Mouse (Mus musculus): ENCODE data around the gene Ankub1. TPM values are rescaled to one million over a fixed set of nuclear protein-coding genes. Genes with fewer than 3 reads are reported as not detected.

The Ankub1 gene
- polyA plus RNA-seq (2015; fragmentation: Nextera tagmentation; extraction: Ambion mirVana): 0.08 TPM in 1 of 2 replicates, not detected in the other

- Histone ChIP-seq H3K9ac (ENCODE audit: low read length) (no peak within 1 kb of the TSS), H3K9me3 (ENCODE audit: control insufficient read depth, low read length) (no peaks in the 10 kb centered on the region), H3K27ac (replicated peaks) (no peak within 1 kb of the TSS), H3K4me2 (replicated peaks; ENCODE audit: low read depth) (no peak within 1 kb of the TSS), H3K27me3 (ENCODE audit: control insufficient read depth, insufficient read depth, low read length) (no peaks in the 10 kb centered on the region), H3K36me3 (ENCODE audit: control insufficient read depth, insufficient read depth, low read length) (no peaks in the 10 kb centered on the region), H3K4me3 (ENCODE audit: low read depth, low read length) (no peak within 1 kb of the TSS), H3K4me1 (replicated peaks; ENCODE audit: control insufficient read depth, insufficient read depth) (no peaks in the 10 kb centered on the region)
- DNase-seq (ENCODE audit: low spot score) (no peak), ATAC-seq (ENCODE audit: low FRiP score, low TSS enrichment) (no peak)
- TF ChIP-seq EP300 (optimal IDR thresholded peaks at IDR 0.05) (no peak), CTCF (IDR thresholded peaks at IDR 0.05; ENCODE audit: low read depth) (no peak)
- WGBS: 60% methylated on average over 2 of the region's 2 CpGs
These were observed at the start of gene Ankub1 for GRCm38 (mm10) chr3:57692719-57693118. Gene Ankub1 (minus strand): TSS chr3:57692799.

GRCm38 (mm10) chr3:57739830-57740229, 47.2 kb upstream of the Ankub1 start:
- no peak overlapping the region for H3K4me3 ChIP-seq (ENCODE audit: low read depth, low read length)
- TF ChIP-seq CTCF (IDR thresholded peaks at IDR 0.05; ENCODE audit: low read depth) (no peak), EP300 (optimal IDR thresholded peaks at IDR 0.05) (no peak)
- H3K4me2 ChIP-seq (replicated peaks; ENCODE audit: low read depth): no peak overlapping the region
- H3K27ac ChIP-seq (replicated peaks): no peak overlapping the region
- no peak overlapping the region for H3K9ac ChIP-seq (ENCODE audit: low read length)
- H3K36me3 ChIP-seq (ENCODE audit: control insufficient read depth, insufficient read depth, low read length): no peaks in the 10 kb centered on the region
- WGBS: 100% methylated on average over 1 of the region's 1 CpGs
- ATAC-seq (ENCODE audit: low FRiP score, low TSS enrichment) (no peak), DNase-seq (ENCODE audit: low spot score) (no peak)
- 0 out of 2 replicates have a peak, but pooled peaks cover 2% of the 10 kb centered on the region for H3K4me1 ChIP-seq (replicated peaks; ENCODE audit: control insufficient read depth, insufficient read depth)
- H3K27me3 ChIP-seq (ENCODE audit: control insufficient read depth, insufficient read depth, low read length): no peaks in the 10 kb centered on the region
- H3K9me3 ChIP-seq (ENCODE audit: control insufficient read depth, low read length): no peaks in the 10 kb centered on the region

GRCm38 (mm10) chr3:57736419-57737095, 44.0 kb upstream of the Ankub1 start:
- Histone ChIP-seq H3K27me3 (ENCODE audit: control insufficient read depth, insufficient read depth, low read length) (no peaks in the 10 kb centered on the region), H3K27ac (replicated peaks) (peak overlapping the region; percentile 94), H3K9me3 (ENCODE audit: control insufficient read depth, low read length) (no peaks in the 10 kb centered on the region), H3K4me2 (replicated peaks; ENCODE audit: low read depth) (peak overlapping the region; percentile 68), H3K9ac (ENCODE audit: low read length) (peak overlapping the region; percentile 76), H3K4me1 (replicated peaks; ENCODE audit: control insufficient read depth, insufficient read depth) (0 out of 2 replicates have a peak, but pooled peaks cover 2% of the 10 kb centered on the region), H3K4me3 (ENCODE audit: low read depth, low read length) (peak overlapping the region; percentile 86), H3K36me3 (ENCODE audit: control insufficient read depth, insufficient read depth, low read length) (no peaks in the 10 kb centered on the region)
- TF ChIP-seq CTCF (IDR thresholded peaks at IDR 0.05; ENCODE audit: low read depth) (no peak), EP300 (optimal IDR thresholded peaks at IDR 0.05) (no peak)
- ATAC-seq (ENCODE audit: low FRiP score, low TSS enrichment) (no peak), DNase-seq (ENCODE audit: low spot score) (no peak)
- under 1% methylated on average over 13 of the region's 13 CpGs for WGBS

GRCm38 (mm10) chr3:57735511-57736370, 43.1 kb upstream of the Ankub1 start, which contains the start of gene Rnf13:
Gene Rnf13 (plus strand): TSS chr3:57736062.
- WGBS: under 1% methylated on average over 59 of the region's 59 CpGs
- no peaks in the 10 kb centered on the region for H3K27me3 ChIP-seq (ENCODE audit: control insufficient read depth, insufficient read depth, low read length)
- ATAC-seq (ENCODE audit: low FRiP score, low TSS enrichment): peak; percentile 98
- H3K9ac ChIP-seq (ENCODE audit: low read length): peak within 1 kb of the TSS; percentile 76
- H3K36me3 ChIP-seq (ENCODE audit: control insufficient read depth, insufficient read depth, low read length): no peaks in the 10 kb centered on the region
- 0 out of 2 replicates have a peak, but pooled peaks cover 2% of the 10 kb centered on the region for H3K4me1 ChIP-seq (replicated peaks; ENCODE audit: control insufficient read depth, insufficient read depth)
- peak; percentile 95 for DNase-seq (ENCODE audit: low spot score)
- peak within 1 kb of the TSS; percentile 94 for H3K27ac ChIP-seq (replicated peaks)
- H3K4me2 ChIP-seq (replicated peaks; ENCODE audit: low read depth): peak within 1 kb of the TSS; percentile 68
- peak within 1 kb of the TSS; percentile 86 for H3K4me3 ChIP-seq (ENCODE audit: low read depth, low read length)
- no peaks in the 10 kb centered on the region for H3K9me3 ChIP-seq (ENCODE audit: control insufficient read depth, low read length)
- TF ChIP-seq CTCF (IDR thresholded peaks at IDR 0.05; ENCODE audit: low read depth) (no peak), EP300 (optimal IDR thresholded peaks at IDR 0.05) (peak; percentile 82)

- no peaks in the 10 kb centered on the region for H3K36me3 ChIP-seq (ENCODE audit: control insufficient read depth, insufficient read depth, low read length)
- TF ChIP-seq EP300 (optimal IDR thresholded peaks at IDR 0.05): no peak
- TF ChIP-seq CTCF (IDR thresholded peaks at IDR 0.05; ENCODE audit: low read depth): no peak
- ATAC-seq (ENCODE audit: low FRiP score, low TSS enrichment) (no peak), DNase-seq (ENCODE audit: low spot score) (no peak)
- H3K9me3 ChIP-seq (ENCODE audit: control insufficient read depth, low read length): no peaks in the 10 kb centered on the region
- no peak overlapping the region for H3K27ac ChIP-seq (replicated peaks)
- H3K9ac ChIP-seq (ENCODE audit: low read length): no peak overlapping the region
- H3K4me3 ChIP-seq (ENCODE audit: low read depth, low read length): no peak overlapping the region
- WGBS: 60% methylated on average over 5 of the region's 5 CpGs
- H3K4me1 ChIP-seq (replicated peaks; ENCODE audit: control insufficient read depth, insufficient read depth): 0 out of 2 replicates have a peak, but pooled peaks cover 2% of the 10 kb centered on the region
- no peak overlapping the region for H3K4me2 ChIP-seq (replicated peaks; ENCODE audit: low read depth)
- no peaks in the 10 kb centered on the region for H3K27me3 ChIP-seq (ENCODE audit: control insufficient read depth, insufficient read depth, low read length)
These were observed 39.8 kb upstream of the Ankub1 start for GRCm38 (mm10) chr3:57732206-57732915.
